Mouse (Mus musculus) forebrain, embryonic 11.5 days (tissue): ENCODE measurements around the gene Srxn1. TPM values are rescaled to one million over a fixed set of nuclear protein-coding genes. Genes with fewer than 3 reads are reported as not detected.

ENCODE experiments used
- ATAC-seq: fragments of 200-750 bp; cut with Nextera tagmentation; replicated peaks from 2 replicates; pipeline ENCODE4 v1.8.0; 2017; ENCODE audit warnings: moderate TSS enrichment; ENCODE audit not compliant: low FRiP score
- DNase-seq: peaks from one replicate; pipeline ENCODE4 v3.0.0-alpha.2; 2017; ENCODE audit warnings: low spot score
- H3K27ac ChIP-seq: fragments of 300-500 bp; sonication (generic); 2 replicates; pipeline ENCODE4 v1.5.1; 2014; ENCODE audit warnings: low read depth, low read length
- H3K27me3 ChIP-seq: fragments of 300-500 bp; sonication (generic); 2 replicates; pipeline ENCODE4 v1.6.1; 2014; ENCODE audit warnings: mild to moderate bottlenecking, low read length, mixed read lengths; ENCODE audit not compliant: control insufficient read depth, insufficient read depth
- H3K36me3 ChIP-seq: fragments of 300-500 bp; sonication (generic); 2 replicates; pipeline ENCODE4 v1.6.1; 2014; ENCODE audit warnings: mild to moderate bottlenecking, low read length, moderate library complexity, mixed read lengths; ENCODE audit not compliant: control insufficient read depth, insufficient read depth
- H3K4me1 ChIP-seq: fragments of 300-500 bp; sonication (generic); replicated peaks from 2 replicates; pipeline ENCODE4 v1.6.1; 2014; ENCODE audit warnings: low read length, mixed read lengths; ENCODE audit not compliant: control insufficient read depth, insufficient read depth
- H3K4me2 ChIP-seq: fragments of 300-500 bp; sonication (generic); 2 replicates; pipeline ENCODE4 v1.6.1; 2014; ENCODE audit warnings: low read depth, mild to moderate bottlenecking, low read length, moderate library complexity, mixed read lengths; ENCODE audit not compliant: severe bottlenecking
- H3K4me3 ChIP-seq: fragments of 300-500 bp; sonication (generic); 2 replicates; pipeline ENCODE4 v1.5.1; 2014; ENCODE audit warnings: low read depth, low read length
- H3K9ac ChIP-seq: fragments of 300-500 bp; sonication (generic); 2 replicates; pipeline ENCODE4 v1.6.1; 2014; ENCODE audit warnings: low read length
- H3K9me3 ChIP-seq: fragments of 300-500 bp; sonication (generic); 2 replicates; pipeline ENCODE4 v1.6.1; 2016; ENCODE audit warnings: low read length, mixed read lengths; ENCODE audit not compliant: control insufficient read depth
- WGBS: fragments of 180-500 bp; shearing (Covaris S2); extraction: QIAGEN DNeasy Blood & Tissue Kit; methylation state at CpG from one replicate; pipeline ENCODE4 v1.1.7; 2014; 5-methylcytosine and 5-hydroxymethylcytosine counted together
- polyA plus RNA-seq: library from polyadenylated mRNA; unstranded; fragments of >200 nt; fragmentation: Nextera tagmentation; extraction: Ambion mirVana; gene quantifications from 2 replicates; pipeline ENCODE4 v1.2.1, GENCODE M21; 2014

The Srxn1 gene
- polyA plus RNA-seq, 1 experiment from 2014 or later, result 14.3 TPM

GRCm38 (mm10) chr2:152075294-152075889 lies 29.9 kb upstream of the Srxn1 start:
- no peaks in the 10 kb centered on the region for H3K9me3 ChIP-seq
- H3K9ac ChIP-seq, result no peak overlapping the region
- 0 out of 2 replicates have a peak, but pooled peaks cover 2% of the 10 kb centered on the region for H3K4me1 ChIP-seq
- H3K4me3 ChIP-seq, result no peak overlapping the region
- WGBS, result 57% methylated on average over 9 of the region's 9 CpGs
- H3K27ac ChIP-seq, result no peak overlapping the region
- ATAC-seq (no peak), DNase-seq (no peak)
- no peak overlapping the region for H3K4me2 ChIP-seq
- no peaks in the 10 kb centered on the region for H3K36me3 ChIP-seq
- peaks cover 6% of the 10 kb centered on the region; the same call in 1 of the 2 replicates for H3K27me3 ChIP-seq

- Histone ChIP-seq H3K4me3 (no peak overlapping the region), H3K27me3 (peaks cover 9% of the 10 kb centered on the region; the same call in 1 of the 2 replicates)
- no peak for DNase-seq
Measured at GRCm38 (mm10) chr2:152077337-152077736, 28.0 kb upstream of the Srxn1 start.

DNA sequence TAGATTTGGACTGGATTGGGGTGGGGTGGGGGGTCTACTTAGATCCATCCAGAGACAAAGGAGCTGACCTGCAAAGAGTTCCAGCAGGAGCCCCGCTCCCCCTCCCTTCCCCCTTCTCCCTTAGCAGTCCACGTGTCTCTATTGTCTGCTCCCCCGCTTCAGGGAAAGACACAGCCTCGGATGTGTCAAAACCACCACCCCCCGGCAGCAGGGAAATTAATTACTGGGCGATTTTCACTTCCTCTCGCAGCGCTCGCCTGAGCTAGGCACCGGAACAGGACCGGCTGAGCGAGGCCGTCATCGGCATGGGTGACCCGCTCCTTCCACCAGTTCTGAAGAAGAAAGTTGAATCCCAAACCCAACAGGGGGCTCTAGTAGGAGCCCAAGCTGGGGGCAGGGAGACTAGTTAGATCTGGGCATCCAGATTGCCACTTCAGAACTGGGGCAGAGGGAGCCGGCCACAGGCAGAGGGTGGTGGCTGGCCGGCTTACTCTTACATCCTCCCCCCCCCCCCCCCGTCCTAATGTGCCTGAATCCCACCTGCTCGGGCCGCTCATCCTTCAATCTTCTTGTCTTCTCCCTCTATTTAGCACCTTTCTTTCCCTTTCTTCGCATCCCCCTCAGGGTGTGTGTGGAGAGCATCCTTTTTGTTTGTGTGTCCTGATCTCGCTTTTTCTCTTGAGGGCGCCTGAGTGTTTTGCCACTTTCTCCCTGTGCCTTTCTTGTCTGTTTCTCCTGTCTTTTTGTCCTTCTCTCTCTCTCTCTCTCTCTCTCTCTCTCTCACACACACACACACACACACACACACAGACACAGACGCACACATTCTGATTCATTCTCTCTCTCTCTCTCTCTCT lies 24.4 kb upstream of the Srxn1 start, which contains the start of gene Scrt2:
Gene Scrt2, plus strand, starts transcription at position 845 of the 857 bp plus-strand sequence.
- H3K9me3 ChIP-seq, result no peaks in the 10 kb centered on the region
- WGBS, result under 1% methylated on average over 24 of the region's 24 CpGs
- peak within 1 kb of the TSS; percentile 64 for H3K4me3 ChIP-seq
- peak within 1 kb of the TSS; percentile 88 for H3K27ac ChIP-seq
- no peaks in the 10 kb centered on the region for H3K36me3 ChIP-seq
- ATAC-seq (peak; percentile 77), DNase-seq (peak; percentile 79)
- peak within 1 kb of the TSS; percentile 80 for H3K4me2 ChIP-seq
- H3K4me1 ChIP-seq, result peaks cover 14% of the 10 kb centered on the region; the same call in 1 of the 2 replicates
- H3K9ac ChIP-seq, result peak within 1 kb of the TSS; percentile 85
- H3K27me3 ChIP-seq, result peaks cover 19% of the 10 kb centered on the region

More at GRCm38 (mm10) chr2:152077337-152077736, 28.0 kb upstream of the Srxn1 start:
- Histone ChIP-seq H3K36me3 (no peaks in the 10 kb centered on the region), H3K9ac (no peak overlapping the region), H3K4me1 (peaks cover 9% of the 10 kb centered on the region; the same call in 1 of the 2 replicates), H3K27ac (no peak overlapping the region), H3K9me3 (no peaks in the 10 kb centered on the region), H3K4me2 (no peak overlapping the region)
- no peak for ATAC-seq
- WGBS, result 82% methylated on average over 3 of the region's 3 CpGs

DNA sequence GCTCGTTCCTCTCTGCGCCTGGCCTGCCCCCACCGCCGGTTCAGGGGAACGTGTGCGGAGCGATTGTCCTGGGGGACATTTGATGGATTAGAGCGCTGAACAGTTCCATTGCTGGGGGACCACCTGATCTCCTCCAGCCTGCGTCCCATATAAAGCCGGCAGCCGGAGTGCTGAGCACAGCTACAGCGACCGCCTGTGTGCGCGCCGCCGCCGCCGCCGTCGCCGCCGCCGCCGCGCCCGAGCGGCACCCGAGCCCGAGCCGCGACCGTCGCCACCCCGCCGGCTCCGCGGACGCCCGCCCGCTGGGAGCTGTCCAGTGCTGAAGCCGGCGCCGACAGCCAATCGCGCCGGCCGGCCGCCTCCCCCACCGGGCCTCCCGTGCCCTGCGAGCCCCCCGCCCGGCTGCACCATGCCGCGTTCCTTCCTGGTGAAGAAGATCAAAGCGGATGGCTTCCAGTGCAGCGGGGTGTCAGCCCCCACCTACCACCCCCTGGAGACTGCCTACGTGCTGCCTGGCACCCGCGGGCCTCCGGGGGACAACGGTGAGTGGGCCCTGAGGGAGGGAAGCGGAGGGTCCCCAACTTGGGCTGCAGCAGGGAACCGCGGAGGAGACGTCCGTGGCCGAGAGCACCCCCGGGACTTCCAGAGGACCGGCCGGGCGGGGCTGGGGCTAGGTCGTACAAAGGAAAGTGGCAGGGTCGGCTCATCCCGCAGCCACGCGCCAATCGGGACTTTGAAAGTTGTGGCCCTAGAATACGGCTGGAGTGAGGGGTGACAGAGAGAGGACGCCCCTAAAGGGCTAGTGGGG lies 23.5 kb upstream of the Srxn1 start:
- no peaks in the 10 kb centered on the region for H3K36me3 ChIP-seq
- no peaks in the 10 kb centered on the region for H3K9me3 ChIP-seq
- H3K27me3 ChIP-seq, result peaks cover 17% of the 10 kb centered on the region
- peaks cover 14% of the 10 kb centered on the region; the same call in 1 of the 2 replicates for H3K4me1 ChIP-seq
- H3K27ac ChIP-seq, result peak overlapping the region; percentile 88
- H3K9ac ChIP-seq, result peak overlapping the region; percentile 85
- peak overlapping the region; percentile 80 for H3K4me2 ChIP-seq
- DNase-seq, result peak; percentile 90
- ATAC-seq, result peak; percentile 75
- peak overlapping the region; percentile 64 for H3K4me3 ChIP-seq
- 1% methylated on average over 70 of the region's 81 CpGs for WGBS

DNA sequence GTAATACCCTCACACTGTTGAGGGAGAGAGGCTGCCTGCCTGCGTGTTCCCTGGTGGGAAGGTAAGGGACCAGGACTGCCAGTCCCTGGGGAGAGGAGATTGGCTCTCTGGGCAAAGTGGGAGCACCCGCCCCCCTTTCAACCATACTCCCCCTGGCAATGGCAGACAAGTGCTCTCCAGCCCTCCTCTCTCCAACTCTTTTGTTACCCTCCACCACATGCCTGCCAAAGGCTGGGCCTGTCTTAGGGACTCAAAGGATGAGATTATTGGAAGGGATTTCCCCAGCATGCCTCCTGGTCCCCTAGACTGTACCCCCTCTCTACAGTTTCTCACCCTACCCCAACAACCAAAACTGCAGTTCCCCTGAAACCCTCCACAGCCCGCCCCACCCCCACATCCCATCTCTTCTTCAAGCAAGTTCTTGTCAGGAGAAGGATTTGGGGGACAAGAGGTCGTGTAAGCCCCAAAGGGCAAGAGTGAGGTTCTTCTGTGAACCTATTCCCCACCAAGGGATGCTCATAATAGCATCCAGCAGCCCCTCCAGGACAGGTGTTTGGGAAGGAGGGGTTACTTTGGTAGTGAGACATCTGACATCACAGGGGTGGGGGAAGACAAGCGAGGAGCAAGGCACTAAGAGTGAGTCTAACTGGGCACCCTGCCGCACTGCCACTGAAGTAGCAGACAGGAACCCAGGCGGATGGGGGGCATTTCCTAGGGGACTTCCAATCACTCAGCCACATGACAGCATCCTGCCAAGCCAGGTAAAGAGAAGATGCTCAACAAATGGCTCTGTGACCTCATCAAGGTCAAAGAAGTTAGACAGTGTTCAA lies 22.6 kb upstream of the Srxn1 start:
- H3K4me2 ChIP-seq, result peak overlapping the region; percentile 80
- peaks cover 14% of the 10 kb centered on the region; the same call in 1 of the 2 replicates for H3K4me1 ChIP-seq
- peak overlapping the region; percentile 88; the same call in 1 of the 2 replicates for H3K27ac ChIP-seq
- no peaks in the 10 kb centered on the region for H3K9me3 ChIP-seq
- WGBS, result 27% methylated on average over 7 of the region's 7 CpGs
- peak overlapping the region; percentile 85 for H3K9ac ChIP-seq
- ATAC-seq (peak; percentile 1; the same call in 1 of the 2 replicates), DNase-seq (no peak)
- peaks cover 17% of the 10 kb centered on the region for H3K27me3 ChIP-seq
- no peaks in the 10 kb centered on the region for H3K36me3 ChIP-seq
- H3K4me3 ChIP-seq, result peak overlapping the region; percentile 64

DNA sequence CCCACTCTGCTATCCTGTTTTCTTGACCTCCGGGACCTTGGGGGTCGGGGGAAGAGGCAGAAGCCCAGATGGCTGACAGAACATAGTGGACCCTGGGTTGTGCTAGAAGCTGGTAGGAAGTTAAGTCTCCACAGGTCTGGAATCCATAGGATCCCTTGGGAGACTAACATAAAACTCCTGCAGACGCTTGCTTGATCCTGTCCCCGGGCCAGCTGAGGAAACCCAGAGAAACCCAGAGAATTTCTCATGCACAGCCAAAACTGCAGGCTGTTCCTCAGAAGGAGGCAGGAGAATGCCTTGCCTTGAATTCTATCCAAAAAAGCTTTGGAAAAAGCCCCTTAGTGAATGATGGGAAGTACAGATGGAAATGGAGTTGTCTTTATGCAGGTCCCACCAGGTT lies 21.9 kb upstream of the Srxn1 start:
- H3K4me3 ChIP-seq, result peak overlapping the region; percentile 64
- peaks cover 17% of the 10 kb centered on the region for H3K27me3 ChIP-seq
- ATAC-seq, result no peak
- H3K27ac ChIP-seq, result no peak overlapping the region
- DNase-seq, result no peak
- H3K9ac ChIP-seq, result peak overlapping the region; percentile 85
- H3K9me3 ChIP-seq, result no peaks in the 10 kb centered on the region
- no peaks in the 10 kb centered on the region for H3K36me3 ChIP-seq
- peaks cover 14% of the 10 kb centered on the region; the same call in 1 of the 2 replicates for H3K4me1 ChIP-seq
- 75% methylated on average over 4 of the region's 4 CpGs for WGBS
- peak overlapping the region; percentile 80 for H3K4me2 ChIP-seq

DNA sequence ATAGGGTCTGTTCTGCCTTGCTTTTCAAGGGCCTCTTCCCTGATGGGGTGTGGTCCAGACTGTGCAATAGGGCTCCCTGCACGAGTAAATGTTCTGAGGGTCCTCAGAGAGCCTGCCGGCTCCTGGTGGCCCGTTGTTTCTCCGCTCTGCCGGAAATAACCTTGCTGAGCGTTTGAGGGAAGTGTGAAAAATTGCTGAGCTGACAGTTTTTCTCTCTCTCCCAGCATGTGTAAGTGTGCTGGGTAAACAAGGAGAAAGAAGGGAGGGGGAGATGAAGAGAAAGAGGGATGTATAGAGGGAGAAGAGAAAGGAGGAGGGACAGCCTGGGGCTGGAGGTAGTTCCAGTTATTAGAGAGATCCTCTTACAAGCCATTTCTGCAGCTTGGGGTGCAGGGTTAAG lies 21.0 kb upstream of the Srxn1 start:
- DNase-seq (no peak), ATAC-seq (no peak)
- Histone ChIP-seq H3K9me3 (no peaks in the 10 kb centered on the region), H3K36me3 (no peaks in the 10 kb centered on the region), H3K27ac (no peak overlapping the region), H3K4me2 (peak overlapping the region; percentile 80), H3K9ac (peak overlapping the region; percentile 85; the same call in 1 of the 2 replicates), H3K27me3 (peaks cover 17% of the 10 kb centered on the region), H3K4me1 (peaks cover 14% of the 10 kb centered on the region; the same call in 1 of the 2 replicates), H3K4me3 (peak overlapping the region; percentile 64)
- WGBS, result 60% methylated on average over 6 of the region's 6 CpGs
